Mouse (Mus musculus): ENCODE results near the gene Med8. TPM values are rescaled to one million over a fixed set of nuclear protein-coding genes. Genes with fewer than 3 reads are reported as not detected.
A peak's percentile ranks its signal among the peaks of the same experiment; 100 is the strongest.

Med8 gene
- polyA plus RNA-seq, 1 experiment from 2014 or later: 166 TPM

DNA sequence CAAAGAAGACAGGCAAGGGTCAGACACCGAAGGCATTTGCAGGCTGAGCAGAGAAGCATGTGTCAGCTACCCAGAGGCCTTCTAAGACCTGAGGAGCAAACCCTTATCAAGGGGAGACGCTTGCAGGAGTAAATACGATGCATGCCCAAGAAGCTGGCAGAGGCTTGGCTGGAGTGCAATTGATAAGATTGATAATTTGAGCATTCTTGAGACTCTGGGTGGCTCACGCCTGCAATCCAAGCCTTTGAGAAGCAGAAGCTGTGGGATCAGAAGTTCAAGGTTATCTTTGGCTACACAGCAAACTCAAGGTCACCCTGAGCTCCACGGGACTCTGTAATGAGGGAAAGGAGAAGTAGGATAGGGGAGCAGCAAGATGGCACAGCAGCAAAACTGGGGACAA is 7.2 kb upstream of the Med8 start:
- H3K4me1 ChIP-seq (ENCODE audit: control insufficient read depth, insufficient read depth, low read length): no peaks in the 10 kb centered on the region
- H3K4me3 ChIP-seq (ENCODE audit: low read depth, low read length): no peak overlapping the region
- H3K9ac ChIP-seq (ENCODE audit: low read length): no peak overlapping the region
- no peak overlapping the region for H3K27ac ChIP-seq (ENCODE audit: low read depth, low read length)
- DNase-seq (ENCODE audit: low spot score, missing footprints) (peak; percentile 17), ATAC-seq (ENCODE audit: low FRiP score) (no peak)
- no peak overlapping the region for H3K4me2 ChIP-seq
- WGBS: 92% methylated on average over 5 of the region's 5 CpGs
- peaks cover 11% of the 10 kb centered on the region; the same call in 1 of the 2 replicates for H3K36me3 ChIP-seq (ENCODE audit: control insufficient read depth, insufficient read depth, low read length)
- H3K9me3 ChIP-seq (ENCODE audit: control insufficient read depth, low read length): no peaks in the 10 kb centered on the region
- H3K27me3 ChIP-seq (ENCODE audit: control insufficient read depth, insufficient read depth, low read length): no peaks in the 10 kb centered on the region

DNA sequence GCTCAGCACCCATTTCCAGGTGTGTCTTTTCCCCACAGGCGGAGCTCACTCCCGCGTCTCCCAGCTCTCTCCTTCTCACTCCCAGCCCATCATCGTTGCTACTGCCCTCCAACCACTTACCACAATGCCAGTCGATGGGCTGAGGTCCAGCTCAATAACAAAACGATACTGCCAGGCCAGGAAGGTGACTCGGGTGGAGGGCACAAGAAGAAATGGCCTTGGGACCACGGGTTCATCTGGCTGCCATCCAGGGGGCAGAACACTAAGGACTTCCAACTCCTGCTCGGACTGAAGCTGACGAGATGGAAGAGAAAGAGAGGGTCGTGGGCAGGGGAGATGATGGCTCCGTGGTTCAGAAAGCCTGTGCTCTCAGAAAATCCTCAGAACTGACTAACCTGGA is 6.4 kb upstream of the Med8 start:
- Histone ChIP-seq H3K27me3 (ENCODE audit: control insufficient read depth, insufficient read depth, low read length) (no peaks in the 10 kb centered on the region), H3K27ac (ENCODE audit: low read depth, low read length) (no peak overlapping the region), H3K4me3 (ENCODE audit: low read depth, low read length) (no peak overlapping the region), H3K9me3 (ENCODE audit: control insufficient read depth, low read length) (no peaks in the 10 kb centered on the region), H3K36me3 (ENCODE audit: control insufficient read depth, insufficient read depth, low read length) (peaks cover 11% of the 10 kb centered on the region; the same call in 1 of the 2 replicates), H3K4me1 (ENCODE audit: control insufficient read depth, insufficient read depth, low read length) (no peaks in the 10 kb centered on the region), H3K9ac (ENCODE audit: low read length) (no peak overlapping the region), H3K4me2 (no peak overlapping the region)
- DNase-seq (ENCODE audit: low spot score, missing footprints) (no peak), ATAC-seq (ENCODE audit: low FRiP score) (no peak)
- WGBS: 94% methylated on average over 12 of the region's 12 CpGs

DNA sequence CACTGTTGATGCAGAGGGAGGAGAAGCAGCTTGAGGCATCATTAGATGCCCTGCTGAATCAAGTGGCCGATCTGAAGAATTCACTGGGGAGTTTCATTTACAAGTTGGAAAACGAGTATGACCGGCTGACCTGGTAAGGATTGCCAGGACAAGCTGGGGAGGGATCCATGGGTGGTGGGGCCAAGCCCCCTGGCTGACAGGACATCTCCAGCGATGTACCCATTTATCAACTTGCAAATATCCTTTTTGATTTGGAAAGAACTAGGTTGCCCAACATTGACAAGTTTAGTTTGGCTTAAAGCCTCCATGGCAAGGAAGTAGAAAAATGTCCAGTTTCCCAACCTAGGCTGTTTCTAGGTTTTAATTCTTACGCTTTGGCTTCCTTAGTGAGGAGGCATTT is 1.7 kb downstream of the Med8 start:
- no peak overlapping the region for H3K4me3 ChIP-seq (ENCODE audit: low read depth, low read length)
- H3K36me3 ChIP-seq (ENCODE audit: control insufficient read depth, insufficient read depth, low read length): peaks cover 13% of the 10 kb centered on the region
- H3K4me2 ChIP-seq: no peak overlapping the region
- H3K9ac ChIP-seq (ENCODE audit: low read length): no peak overlapping the region
- 90% methylated on average over 5 of the region's 5 CpGs for WGBS
- H3K9me3 ChIP-seq (ENCODE audit: control insufficient read depth, low read length): no peaks in the 10 kb centered on the region
- no peak overlapping the region for H3K27ac ChIP-seq (ENCODE audit: low read depth, low read length)
- ATAC-seq (ENCODE audit: low FRiP score) (no peak), DNase-seq (ENCODE audit: low spot score, missing footprints) (peak; percentile 45)
- H3K27me3 ChIP-seq (ENCODE audit: control insufficient read depth, insufficient read depth, low read length): no peaks in the 10 kb centered on the region
- peaks cover 16% of the 10 kb centered on the region for H3K4me1 ChIP-seq (ENCODE audit: control insufficient read depth, insufficient read depth, low read length)

DNA sequence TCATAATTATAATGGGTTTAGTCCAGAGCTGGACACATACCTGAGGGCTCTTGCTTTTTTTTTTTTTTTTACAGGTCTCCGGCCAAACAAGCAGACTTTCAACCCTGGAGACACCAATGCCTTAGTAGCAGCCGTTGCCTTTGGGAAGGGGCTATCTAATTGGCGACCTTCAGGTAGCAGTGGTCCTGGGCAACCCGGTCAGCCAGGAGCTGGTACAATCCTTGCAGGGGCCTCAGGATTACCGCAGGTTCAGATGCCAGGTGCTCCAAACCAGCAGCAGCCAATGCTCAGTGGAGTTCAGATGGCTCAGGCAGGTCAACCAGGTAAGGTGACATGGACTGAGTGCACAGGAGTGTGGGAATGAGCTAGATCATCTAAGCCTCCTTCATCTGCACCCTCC is 4.4 kb downstream of the Med8 start:
- ATAC-seq (ENCODE audit: low FRiP score): no peak
- Histone ChIP-seq H3K36me3 (ENCODE audit: control insufficient read depth, insufficient read depth, low read length) (peaks cover 21% of the 10 kb centered on the region), H3K4me2 (no peak overlapping the region), H3K27ac (ENCODE audit: low read depth, low read length) (no peak overlapping the region), H3K9me3 (ENCODE audit: control insufficient read depth, low read length) (no peaks in the 10 kb centered on the region), H3K9ac (ENCODE audit: low read length) (no peak overlapping the region), H3K27me3 (ENCODE audit: control insufficient read depth, insufficient read depth, low read length) (no peaks in the 10 kb centered on the region), H3K4me3 (ENCODE audit: low read depth, low read length) (no peak overlapping the region), H3K4me1 (ENCODE audit: control insufficient read depth, insufficient read depth, low read length) (peaks cover 9% of the 10 kb centered on the region)
- peak; percentile 69 for DNase-seq (ENCODE audit: low spot score, missing footprints)
- WGBS: 87% methylated on average over 5 of the region's 5 CpGs

DNA sequence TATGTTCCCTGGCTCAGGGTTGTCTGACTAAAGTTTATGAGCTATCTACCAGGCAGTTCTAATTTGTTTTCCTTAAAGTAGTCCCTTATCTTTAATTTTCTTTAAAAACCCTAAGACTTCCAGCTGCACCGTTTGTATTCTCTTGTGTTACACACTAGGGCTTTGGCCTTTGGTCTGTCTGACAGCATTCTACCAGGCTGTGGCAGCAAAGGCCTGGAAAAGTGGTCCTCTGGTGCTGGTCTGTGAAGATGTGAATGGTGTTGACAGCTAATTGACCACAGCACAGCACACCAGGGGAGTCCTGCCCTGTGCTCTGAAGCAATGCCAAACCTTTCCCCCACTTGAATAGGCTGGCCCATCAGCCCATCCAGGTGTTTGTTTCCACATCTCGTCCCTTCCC is 6.6 kb downstream of the Med8 start:
- peaks cover 21% of the 10 kb centered on the region for H3K36me3 ChIP-seq (ENCODE audit: control insufficient read depth, insufficient read depth, low read length)
- no peak overlapping the region for H3K9ac ChIP-seq (ENCODE audit: low read length)
- no peak overlapping the region for H3K27ac ChIP-seq (ENCODE audit: low read depth, low read length)
- H3K4me1 ChIP-seq (ENCODE audit: control insufficient read depth, insufficient read depth, low read length): no peaks in the 10 kb centered on the region
- DNase-seq (ENCODE audit: low spot score, missing footprints) (peak; percentile 51), ATAC-seq (ENCODE audit: low FRiP score) (no peak)
- no peaks in the 10 kb centered on the region for H3K9me3 ChIP-seq (ENCODE audit: control insufficient read depth, low read length)
- no peak overlapping the region for H3K4me2 ChIP-seq
- no peaks in the 10 kb centered on the region for H3K27me3 ChIP-seq (ENCODE audit: control insufficient read depth, insufficient read depth, low read length)
- 83% methylated on average over 2 of the region's 2 CpGs for WGBS
- H3K4me3 ChIP-seq (ENCODE audit: low read depth, low read length): no peak overlapping the region

DNA sequence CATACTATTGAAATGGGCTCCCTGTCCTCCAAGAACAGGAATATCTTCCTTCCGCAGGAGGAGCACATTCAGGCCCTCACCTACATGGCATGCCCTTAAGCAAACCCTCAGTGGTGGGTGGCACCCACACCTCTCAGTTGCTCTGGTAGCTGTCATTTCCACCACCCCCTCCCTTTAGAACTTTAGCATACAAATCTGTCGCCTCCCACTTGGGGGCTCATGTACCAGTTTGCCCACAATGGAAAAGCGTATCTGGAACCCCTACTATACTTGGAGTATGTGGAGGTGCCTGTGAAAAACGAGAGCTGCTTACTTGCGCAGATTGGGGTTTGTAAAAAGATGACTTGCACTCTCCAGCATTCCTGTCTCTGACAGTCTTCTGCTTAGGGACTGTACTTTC is 7.2 kb downstream of the Med8 start:
- peaks cover 21% of the 10 kb centered on the region for H3K36me3 ChIP-seq (ENCODE audit: control insufficient read depth, insufficient read depth, low read length)
- WGBS: 92% methylated on average over 5 of the region's 5 CpGs

DNA sequence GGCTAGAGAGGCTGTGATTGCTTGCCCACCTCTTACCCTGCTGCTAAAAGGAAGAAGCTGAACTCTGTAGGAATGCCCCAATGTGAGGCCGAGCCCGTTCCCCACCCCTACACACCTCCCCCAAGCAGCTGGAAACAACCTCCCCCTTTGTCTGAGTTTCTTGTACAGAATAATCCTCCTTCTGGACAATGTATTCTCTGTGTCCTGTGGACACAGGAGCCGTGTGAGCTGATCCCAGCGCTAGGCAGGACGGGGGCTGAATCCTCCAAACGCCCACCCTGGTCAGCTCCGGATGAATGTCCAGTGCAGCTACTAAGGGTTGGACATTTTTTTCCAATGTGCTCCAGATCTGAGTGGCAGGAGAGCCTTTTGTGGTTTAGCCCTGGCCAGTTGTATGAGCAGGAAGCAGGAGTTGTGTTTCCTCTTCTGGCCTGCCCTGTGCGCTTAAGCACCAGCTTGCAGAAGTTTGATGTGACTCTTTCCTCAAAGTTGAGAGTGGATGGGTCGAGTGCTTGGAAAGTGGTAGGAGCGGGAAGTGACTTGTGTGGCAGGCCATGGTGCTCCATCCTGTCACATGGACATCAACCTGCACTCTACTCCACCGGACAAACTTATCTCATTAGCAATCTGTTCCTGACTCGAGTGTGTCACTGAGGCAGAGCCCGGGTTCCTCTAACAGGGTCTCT is 8.1 kb downstream of the Med8 start:
- Histone ChIP-seq H3K27ac (ENCODE audit: low read depth, low read length) (no peak overlapping the region), H3K9ac (ENCODE audit: low read length) (no peak overlapping the region), H3K4me1 (ENCODE audit: control insufficient read depth, insufficient read depth, low read length) (no peaks in the 10 kb centered on the region), H3K36me3 (ENCODE audit: control insufficient read depth, insufficient read depth, low read length) (peaks cover 21% of the 10 kb centered on the region), H3K27me3 (ENCODE audit: control insufficient read depth, insufficient read depth, low read length) (no peaks in the 10 kb centered on the region), H3K9me3 (ENCODE audit: control insufficient read depth, low read length) (no peaks in the 10 kb centered on the region), H3K4me2 (no peak overlapping the region), H3K4me3 (ENCODE audit: low read depth, low read length) (no peak overlapping the region)
- DNase-seq (ENCODE audit: low spot score, missing footprints): peak; percentile 39
- 87% methylated on average over 13 of the region's 13 CpGs for WGBS
- ATAC-seq (ENCODE audit: low FRiP score): no peak

More for the DNA sequence above, 7.2 kb downstream of the Med8 start:
- no peak overlapping the region for H3K4me2 ChIP-seq
- peak; percentile 54 for DNase-seq (ENCODE audit: low spot score, missing footprints)
- no peaks in the 10 kb centered on the region for H3K4me1 ChIP-seq (ENCODE audit: control insufficient read depth, insufficient read depth, low read length)
- ATAC-seq (ENCODE audit: low FRiP score): no peak
- H3K27me3 ChIP-seq (ENCODE audit: control insufficient read depth, insufficient read depth, low read length): no peaks in the 10 kb centered on the region
- H3K4me3 ChIP-seq (ENCODE audit: low read depth, low read length): no peak overlapping the region
- H3K27ac ChIP-seq (ENCODE audit: low read depth, low read length): no peak overlapping the region
- H3K9me3 ChIP-seq (ENCODE audit: control insufficient read depth, low read length): no peaks in the 10 kb centered on the region
- no peak overlapping the region for H3K9ac ChIP-seq (ENCODE audit: low read length)

DNA sequence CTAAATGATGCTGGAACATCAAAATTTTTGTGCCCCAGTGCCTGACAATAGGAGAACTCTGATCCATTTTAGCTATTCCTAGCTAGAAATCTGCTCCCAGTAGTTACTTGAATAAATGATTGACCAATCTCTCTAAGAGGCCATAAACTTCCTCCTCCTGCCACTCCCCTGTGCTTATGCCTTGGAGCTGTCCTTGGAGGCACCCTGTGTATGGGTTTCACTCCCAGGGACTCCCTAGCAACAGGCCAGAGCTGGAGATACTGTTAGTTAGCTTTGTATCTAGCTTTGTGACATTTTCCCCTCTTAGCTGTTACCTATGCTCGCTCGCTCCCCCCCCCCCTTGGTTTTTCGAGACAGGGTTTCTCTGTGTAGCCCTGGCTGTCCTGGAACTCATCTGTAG is 12.2 kb downstream of the Med8 start:
- Histone ChIP-seq H3K4me1 (ENCODE audit: control insufficient read depth, insufficient read depth, low read length) (no peaks in the 10 kb centered on the region), H3K9ac (ENCODE audit: low read length) (no peak overlapping the region), H3K4me2 (no peak overlapping the region), H3K4me3 (ENCODE audit: low read depth, low read length) (no peak overlapping the region), H3K9me3 (ENCODE audit: control insufficient read depth, low read length) (no peaks in the 10 kb centered on the region), H3K36me3 (ENCODE audit: control insufficient read depth, insufficient read depth, low read length) (peaks cover 8% of the 10 kb centered on the region; the same call in 1 of the 2 replicates), H3K27me3 (ENCODE audit: control insufficient read depth, insufficient read depth, low read length) (no peaks in the 10 kb centered on the region), H3K27ac (ENCODE audit: low read depth, low read length) (no peak overlapping the region)
- DNase-seq (ENCODE audit: low spot score, missing footprints) (no peak), ATAC-seq (ENCODE audit: low FRiP score) (no peak)
- WGBS: 92% methylated on average over 3 of the region's 3 CpGs

DNA sequence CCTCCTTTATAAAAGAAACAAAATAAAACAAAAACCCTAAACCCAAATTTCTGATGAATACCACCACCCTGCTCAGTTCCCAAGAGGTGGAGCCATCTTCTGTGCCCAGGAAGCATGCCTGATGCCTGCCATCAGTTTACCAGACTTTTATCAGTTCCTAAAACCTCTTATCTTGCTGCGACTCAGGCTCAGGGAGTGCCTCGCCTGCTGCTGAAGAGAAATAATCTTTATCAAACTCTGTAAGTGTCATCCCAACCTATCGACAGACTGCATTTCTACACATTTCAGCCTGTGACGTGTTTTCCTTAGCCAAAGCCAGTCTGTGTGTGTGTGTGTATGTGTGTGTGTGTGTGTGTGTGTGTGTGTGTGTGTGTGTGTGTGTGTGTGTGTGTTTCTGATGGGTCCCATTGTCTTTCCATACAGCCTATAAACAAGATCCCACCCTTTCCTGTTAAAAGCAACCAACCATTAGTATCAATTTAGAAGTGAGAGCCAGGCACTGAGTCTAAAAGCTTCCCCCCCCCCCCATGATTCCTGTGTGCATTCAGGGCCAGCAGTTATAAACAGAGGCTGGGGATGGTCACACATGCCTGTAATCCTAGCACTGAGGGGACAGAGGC is 15.5 kb downstream of the Med8 start:
- H3K9me3 ChIP-seq (ENCODE audit: control insufficient read depth, low read length): no peaks in the 10 kb centered on the region
- 87% methylated on average over 4 of the region's 4 CpGs for WGBS
- no peak overlapping the region for H3K27ac ChIP-seq (ENCODE audit: low read depth, low read length)
- no peak overlapping the region for H3K4me3 ChIP-seq (ENCODE audit: low read depth, low read length)
- no peak for ATAC-seq (ENCODE audit: low FRiP score)
- H3K4me1 ChIP-seq (ENCODE audit: control insufficient read depth, insufficient read depth, low read length): peaks cover 17% of the 10 kb centered on the region
- no peaks in the 10 kb centered on the region for H3K27me3 ChIP-seq (ENCODE audit: control insufficient read depth, insufficient read depth, low read length)
- DNase-seq (ENCODE audit: low spot score, missing footprints): peak; percentile 21
- H3K4me2 ChIP-seq: no peak overlapping the region
- no peaks in the 10 kb centered on the region for H3K36me3 ChIP-seq (ENCODE audit: control insufficient read depth, insufficient read depth, low read length)
- no peak overlapping the region for H3K9ac ChIP-seq (ENCODE audit: low read length)
